7 mouse cellular contexts compared by ENCODE assay signal in the genomic region with DNA sequence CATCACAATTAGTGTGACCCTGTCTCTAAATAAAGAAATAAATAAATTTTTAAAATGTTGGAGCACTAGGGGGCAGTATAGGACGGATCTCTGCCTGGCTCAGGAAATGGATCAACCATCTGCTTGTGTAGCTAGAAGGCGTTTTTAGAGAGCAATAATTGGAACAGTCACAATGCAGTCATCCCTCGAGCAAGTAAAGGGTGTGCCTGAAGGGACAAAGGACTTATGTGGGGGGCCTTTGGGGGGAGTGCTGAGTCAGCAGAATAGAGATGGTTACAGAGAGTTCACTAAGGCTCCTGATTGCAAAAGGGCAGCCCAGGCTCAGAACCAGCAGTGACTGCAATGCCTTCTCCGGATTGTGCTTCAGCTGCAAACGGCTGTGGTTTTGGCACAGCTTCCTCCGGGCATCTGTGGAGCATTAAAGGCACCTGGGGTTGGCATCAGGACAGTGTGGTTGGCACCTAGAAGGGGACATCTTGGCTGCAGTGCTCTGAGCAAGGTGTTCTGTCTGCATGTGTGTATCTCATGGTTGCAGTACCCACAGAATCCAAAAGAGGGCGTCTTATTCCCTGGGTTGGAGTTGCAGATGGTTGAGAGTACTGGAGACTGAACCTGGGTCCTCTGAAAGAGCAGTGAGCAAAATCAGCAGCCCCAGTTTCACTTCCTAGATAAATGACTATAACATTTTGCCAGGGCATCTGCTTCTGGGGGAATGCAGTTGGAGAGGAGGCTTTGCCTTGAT. TPM values are rescaled to one million over a fixed set of nuclear protein-coding genes. Genes with fewer than 3 reads are reported as not detected.
DNase-seq lines count a peak whose midpoint lies in the region; ATAC-seq and TF ChIP-seq lines count a peak whose summit lies in the region.

No protein-coding gene starts in this region.

- DNase-seq in midbrain, embryonic 11.5 days (ENCODE audit: low spot score, missing footprints) = peak; percentile 93
- no peak for DNase-seq in midbrain, embryonic 10.5 days (ENCODE audit: low spot score)
- peak; percentile 82 for DNase-seq in R1 (ENCODE audit: low read depth, low spot score)

- no peak overlapping the region for H3K4me3 ChIP-seq in midbrain, embryonic 11.5 days (ENCODE audit: low read depth, low read length)
- H3K4me3 ChIP-seq in midbrain, embryonic 10.5 days = no peak overlapping the region
- no peak overlapping the region for H3K4me3 ChIP-seq in embryonic facial prominence, embryonic 13.5 days
- no peak overlapping the region for H3K4me3 ChIP-seq in intestine, postnatal 0 days (ENCODE audit: low read depth, low read length)
- H3K4me3 ChIP-seq in lung, embryonic 15.5 days = no peak overlapping the region
- H3K4me3 ChIP-seq in stomach, embryonic 16.5 days (replicated peaks; ENCODE audit: low read length) = no peak overlapping the region

- H3K9ac ChIP-seq in midbrain, embryonic 11.5 days (ENCODE audit: low read length) = no peak overlapping the region
- no peak overlapping the region; the same call in 1 of the 2 replicates for H3K9ac ChIP-seq in embryonic facial prominence, embryonic 13.5 days
- no peak overlapping the region for H3K9ac ChIP-seq in intestine, postnatal 0 days (ENCODE audit: low read depth, low read length)
- H3K9ac ChIP-seq in lung, embryonic 15.5 days = no peak overlapping the region
- no peak overlapping the region for H3K9ac ChIP-seq in stomach, embryonic 16.5 days (ENCODE audit: low read length)

- H3K36me3 ChIP-seq in midbrain, embryonic 11.5 days (ENCODE audit: control insufficient read depth, insufficient read depth, low read length) = no peaks in the 10 kb centered on the region
- no peaks in the 10 kb centered on the region for H3K36me3 ChIP-seq in midbrain, embryonic 10.5 days
- no peaks in the 10 kb centered on the region for H3K36me3 ChIP-seq in embryonic facial prominence, embryonic 13.5 days
- H3K36me3 ChIP-seq in intestine, postnatal 0 days (ENCODE audit: control insufficient read depth, insufficient read depth) = no peaks in the 10 kb centered on the region
- H3K36me3 ChIP-seq in lung, embryonic 15.5 days = no peaks in the 10 kb centered on the region
- H3K36me3 ChIP-seq in stomach, embryonic 16.5 days (ENCODE audit: control insufficient read depth, insufficient read depth, low read length) = no peaks in the 10 kb centered on the region

- 31% methylated on average over 7 of the region's 7 CpGs for WGBS in midbrain, embryonic 11.5 days
- WGBS in midbrain, embryonic 10.5 days = 41% methylated on average over 7 of the region's 7 CpGs
- 19% methylated on average over 7 of the region's 7 CpGs for whole genome bisulfite sequencing in embryonic facial prominence, embryonic 13.5 days
- 24% methylated on average over 7 of the region's 7 CpGs for WGBS in intestine, postnatal 0 days
- WGBS in lung, embryonic 15.5 days = 21% methylated on average over 7 of the region's 7 CpGs
- WGBS in stomach, embryonic 16.5 days = 27% methylated on average over 7 of the region's 7 CpGs

- H3K4me1 ChIP-seq in midbrain, embryonic 11.5 days (ENCODE audit: control insufficient read depth, insufficient read depth, low read length) = no peaks in the 10 kb centered on the region
- peaks cover 9% of the 10 kb centered on the region for H3K4me1 ChIP-seq in midbrain, embryonic 10.5 days
- peaks cover 8% of the 10 kb centered on the region for H3K4me1 ChIP-seq in embryonic facial prominence, embryonic 13.5 days
- no peaks in the 10 kb centered on the region for H3K4me1 ChIP-seq in intestine, postnatal 0 days (replicated peaks; ENCODE audit: control insufficient read depth, insufficient read depth, low read length)
- peaks cover 11% of the 10 kb centered on the region; the same call in 1 of the 2 replicates for H3K4me1 ChIP-seq in lung, embryonic 15.5 days
- H3K4me1 ChIP-seq in stomach, embryonic 16.5 days (ENCODE audit: control insufficient read depth, insufficient read depth, low read length) = no peaks in the 10 kb centered on the region

- TF ChIP-seq CTCF in intestine, postnatal 0 days (IDR thresholded peaks at IDR 0.05; ENCODE audit: low read depth) = peak; percentile 75

- H3K9me3 ChIP-seq in midbrain, embryonic 11.5 days (ENCODE audit: control insufficient read depth, low read length) = no peaks in the 10 kb centered on the region
- H3K9me3 ChIP-seq in midbrain, embryonic 10.5 days (replicated peaks) = no peaks in the 10 kb centered on the region
- no peaks in the 10 kb centered on the region for H3K9me3 ChIP-seq in embryonic facial prominence, embryonic 13.5 days
- H3K9me3 ChIP-seq in intestine, postnatal 0 days (ENCODE audit: control insufficient read depth) = no peaks in the 10 kb centered on the region
- no peaks in the 10 kb centered on the region for H3K9me3 ChIP-seq in lung, embryonic 15.5 days
- no peaks in the 10 kb centered on the region for H3K9me3 ChIP-seq in stomach, embryonic 16.5 days (replicated peaks; ENCODE audit: control insufficient read depth, low read length)

- no peak overlapping the region for H3K4me2 ChIP-seq in midbrain, embryonic 11.5 days
- H3K4me2 ChIP-seq in embryonic facial prominence, embryonic 13.5 days = no peak overlapping the region
- no peak overlapping the region for H3K4me2 ChIP-seq in intestine, postnatal 0 days (replicated peaks; ENCODE audit: low read depth)
- no peak overlapping the region for H3K4me2 ChIP-seq in lung, embryonic 15.5 days
- no peak overlapping the region for H3K4me2 ChIP-seq in stomach, embryonic 16.5 days (ENCODE audit: low read depth, low read length)

- no peaks in the 10 kb centered on the region for H3K27me3 ChIP-seq in midbrain, embryonic 11.5 days (ENCODE audit: control insufficient read depth, insufficient read depth, low read length)
- H3K27me3 ChIP-seq in midbrain, embryonic 10.5 days (ENCODE audit: low read depth, poor library complexity, severe bottlenecking) = no peaks in the 10 kb centered on the region
- H3K27me3 ChIP-seq in embryonic facial prominence, embryonic 13.5 days = no peaks in the 10 kb centered on the region
- no peaks in the 10 kb centered on the region for H3K27me3 ChIP-seq in intestine, postnatal 0 days (replicated peaks; ENCODE audit: control insufficient read depth, insufficient read depth, low read length)
- H3K27me3 ChIP-seq in lung, embryonic 15.5 days = no peaks in the 10 kb centered on the region
- no peaks in the 10 kb centered on the region for H3K27me3 ChIP-seq in stomach, embryonic 16.5 days (ENCODE audit: control insufficient read depth, insufficient read depth, low read length)

- no peak for ATAC-seq in midbrain, embryonic 11.5 days (ENCODE audit: low FRiP score)
- no peak for ATAC-seq in embryonic facial prominence, embryonic 13.5 days (ENCODE audit: insufficient number of reproducible peaks, insufficient read depth, low FRiP score, low TSS enrichment, low read depth)
- peak; percentile 24; the same call in 1 of the 2 replicates for ATAC-seq in intestine, postnatal 0 days
- peak; percentile 56; the same call in 1 of the 2 replicates for ATAC-seq in lung, embryonic 15.5 days (ENCODE audit: borderline replicate concordance, extremely low read depth, low FRiP score, low TSS enrichment)
- peak; percentile 26; the same call in 1 of the 2 replicates for ATAC-seq in stomach, embryonic 16.5 days (ENCODE audit: insufficient read depth, low FRiP score)

- no peak overlapping the region for H3K27ac ChIP-seq in midbrain, embryonic 11.5 days (ENCODE audit: low read depth, low read length)
- no peak overlapping the region for H3K27ac ChIP-seq in midbrain, embryonic 10.5 days (replicated peaks)
- 0 out of 2 replicates have a peak overlapping the region, but pooled peaks have one; percentile 18 for H3K27ac ChIP-seq in embryonic facial prominence, embryonic 13.5 days
- no peak overlapping the region for H3K27ac ChIP-seq in intestine, postnatal 0 days (ENCODE audit: low read depth, low read length)
- H3K27ac ChIP-seq in lung, embryonic 15.5 days = no peak overlapping the region
- H3K27ac ChIP-seq in stomach, embryonic 16.5 days (ENCODE audit: low read length) = no peak overlapping the region

RNA-seq across cellular contexts. Expression of a gene that starts 7.2 kb away (rescaled TPM):
- 173 and 183 TPM in 2 replicates for polyA plus RNA-seq in midbrain, embryonic 11.5 days (2014; fragmentation: Nextera tagmentation; extraction: Ambion mirVana)
- polyA plus RNA-seq in midbrain, embryonic 10.5 days (2016; fragmentation: Nextera tagmentation; extraction: Ambion mirVana) = 224 and 227 TPM in 2 replicates
- polyA plus RNA-seq in embryonic facial prominence, embryonic 13.5 days (2015; fragmentation: Nextera tagmentation; extraction: Ambion mirVana) = 186 and 193 TPM in 2 replicates
- polyA plus RNA-seq in intestine, postnatal 0 days (2015; fragmentation: Nextera tagmentation; extraction: Ambion mirVana) = 177 and 194 TPM in 2 replicates
- 180 and 187 TPM in 2 replicates for polyA plus RNA-seq in lung, embryonic 15.5 days (2015; fragmentation: Nextera tagmentation; extraction: Ambion mirVana)
- 190 and 195 TPM in 2 replicates for polyA plus RNA-seq in stomach, embryonic 16.5 days (2015; fragmentation: Nextera tagmentation; extraction: Ambion mirVana)

RNA-seq across cellular contexts. Expression of a gene that starts 29.5 kb away (rescaled TPM):
- polyA plus RNA-seq in midbrain, embryonic 11.5 days (2014; fragmentation: Nextera tagmentation; extraction: Ambion mirVana) = 7.1 and 8.3 TPM in 2 replicates
- polyA plus RNA-seq in midbrain, embryonic 10.5 days (2016; fragmentation: Nextera tagmentation; extraction: Ambion mirVana) = 6.4 and 9.4 TPM in 2 replicates
- 5.0 and 6.1 TPM in 2 replicates for polyA plus RNA-seq in embryonic facial prominence, embryonic 13.5 days (2015; fragmentation: Nextera tagmentation; extraction: Ambion mirVana)
- 2.5 and 3.3 TPM in 2 replicates for polyA plus RNA-seq in intestine, postnatal 0 days (2015; fragmentation: Nextera tagmentation; extraction: Ambion mirVana)
- 6.2 and 6.9 TPM in 2 replicates for polyA plus RNA-seq in lung, embryonic 15.5 days (2015; fragmentation: Nextera tagmentation; extraction: Ambion mirVana)
- polyA plus RNA-seq in stomach, embryonic 16.5 days (2015; fragmentation: Nextera tagmentation; extraction: Ambion mirVana) = 12.4 and 15.3 TPM in 2 replicates

RNA-seq across cellular contexts. Expression of a gene that starts 35.1 kb away (rescaled TPM):
- polyA plus RNA-seq in midbrain, embryonic 11.5 days (2014; fragmentation: Nextera tagmentation; extraction: Ambion mirVana) = 0.08 and 0.14 TPM in 2 replicates
- polyA plus RNA-seq in midbrain, embryonic 10.5 days (2016; fragmentation: Nextera tagmentation; extraction: Ambion mirVana) = 0.10 and 0.21 TPM in 2 replicates
- 0.19 and 0.55 TPM in 2 replicates for polyA plus RNA-seq in embryonic facial prominence, embryonic 13.5 days (2015; fragmentation: Nextera tagmentation; extraction: Ambion mirVana)
- polyA plus RNA-seq in intestine, postnatal 0 days (2015; fragmentation: Nextera tagmentation; extraction: Ambion mirVana) = 0.14 TPM in 1 of 2 replicates, not detected in the other
- polyA plus RNA-seq in lung, embryonic 15.5 days (2015; fragmentation: Nextera tagmentation; extraction: Ambion mirVana) = 0.08 TPM in 1 of 2 replicates, not detected in the other
- polyA plus RNA-seq in stomach, embryonic 16.5 days (2015; fragmentation: Nextera tagmentation; extraction: Ambion mirVana) = 0.20 and 0.53 TPM in 2 replicates

Comparison
In these comparisons a context has a peak if more than half of its experiments do, and no peak if none do; other contexts are left out.
1. ATAC-seq: peak in intestine, postnatal 0 days (single experiment), lung, embryonic 15.5 days (single experiment) and stomach, embryonic 16.5 days (single experiment); none in midbrain, embryonic 11.5 days (single experiment) and embryonic facial prominence, embryonic 13.5 days (single experiment).